In genomic region chr13:12340183-12340975, GRCm38 (mm10) we compare ENCODE assay signal across 9 mouse cellular contexts. TPM values are rescaled to one million over a fixed set of nuclear protein-coding genes. Genes with fewer than 3 reads are reported as not detected.
DNase-seq lines count a peak whose midpoint lies in the region; ATAC-seq lines count a peak whose summit lies in the region.
"Had no signal": no experiment of that assay in that cellular context is flagged by ENCODE, and none has a peak within 500 bp of the region (broad histone marks: within the 10 kb centered on the region; RNA-seq: fewer than 3 reads in every experiment).

Gene Actn2 (minus strand): TSS chr13:12340760.

- H3K36me3 ChIP-seq in embryonic facial prominence, embryonic 10.5 days (replicated peaks): no peaks in the 10 kb centered on the region
- no peaks in the 10 kb centered on the region for H3K36me3 ChIP-seq in intestine, embryonic 15.5 days

- peaks cover 5% of the 10 kb centered on the region; the same call in 1 of the 2 replicates for H3K27me3 ChIP-seq in embryonic facial prominence, embryonic 10.5 days (replicated peaks; ENCODE audit: low read depth, poor library complexity, severe bottlenecking)
- H3K27me3 ChIP-seq in intestine, embryonic 15.5 days (replicated peaks): no peaks in the 10 kb centered on the region

- under 1% methylated on average over 43 of the region's 43 CpGs for WGBS in embryonic facial prominence, embryonic 10.5 days
- under 1% methylated on average over 43 of the region's 43 CpGs for WGBS in intestine, embryonic 15.5 days

- H3K4me2 ChIP-seq in intestine, embryonic 15.5 days (replicated peaks): peak within 1 kb of the TSS; percentile 59

- H3K9me3 ChIP-seq in embryonic facial prominence, embryonic 10.5 days: no peaks in the 10 kb centered on the region
- no peaks in the 10 kb centered on the region for H3K9me3 ChIP-seq in intestine, embryonic 15.5 days

- peak within 1 kb of the TSS; percentile 73 for H3K27ac ChIP-seq in embryonic facial prominence, embryonic 10.5 days (replicated peaks)
- H3K27ac ChIP-seq in intestine, embryonic 15.5 days: no peak within 1 kb of the TSS
- H3K27ac ChIP-seq: macrophage had no signal

- peaks cover 14% of the 10 kb centered on the region for H3K4me1 ChIP-seq in embryonic facial prominence, embryonic 10.5 days
- peaks cover 8% of the 10 kb centered on the region; the same call in 1 of the 2 replicates for H3K4me1 ChIP-seq in intestine, embryonic 15.5 days (replicated peaks)

- intact Hi-C loops in left cerebral cortex, postnatal 25 days (cut with DNase I): no loop called here

- peak within 1 kb of the TSS; percentile 5; the same call in 1 of the 2 replicates for H3K9ac ChIP-seq in intestine, embryonic 15.5 days

- peak; percentile 82 for DNase-seq in adrenal gland, postnatal 25 days
- DNase-seq in embryonic facial prominence, embryonic 10.5 days (ENCODE audit: low spot score): peak; percentile 94
- DNase-seq in left cerebral cortex, postnatal 25 days (ENCODE audit: low spot score in 2 of 2): peak; percentile 77 to 82
- DNase-seq in right cerebral cortex, postnatal 25 days: peak; percentile 73
- peak; percentile 51 for DNase-seq in urinary bladder, postnatal 25 days (ENCODE audit: low spot score)

- ATAC-seq in granulocyte monocyte progenitor cell, adult 5-6 weeks (replicated peaks; ENCODE audit: poor library complexity, severe bottlenecking): peak; percentile 99
- peak; percentile 100 for ATAC-seq in intestine, embryonic 15.5 days
- peak; percentile 100 for ATAC-seq in megakaryocyte-erythroid progenitor cell, adult 5-6 weeks (replicated peaks; ENCODE audit: low FRiP score, low TSS enrichment, poor library complexity, severe bottlenecking)

- H3K4me3 ChIP-seq in embryonic facial prominence, embryonic 10.5 days: peak within 1 kb of the TSS; percentile 56
- peak within 1 kb of the TSS; percentile 27 for H3K4me3 ChIP-seq in intestine, embryonic 15.5 days (replicated peaks)

RNA-seq across cellular contexts. Expression of gene Actn2, which starts in this region (rescaled TPM):
- total RNA-seq in adrenal gland, postnatal 25 days (2021): 0.24 TPM in 1 of 2 replicates, not detected in the other
- polyA plus RNA-seq in embryonic facial prominence, embryonic 10.5 days (2016; fragmentation: Nextera tagmentation; extraction: Ambion mirVana): 1.5 and 3.0 TPM in 2 replicates
- total RNA-seq in granulocyte monocyte progenitor cell, adult 5-6 weeks (2014; fragmentation: Nextera tagmentation): not detected in 2 replicates
- total RNA-seq in granulocyte monocyte progenitor cell, adult 5-6 weeks (2017): not detected in 2 replicates
- 0.88 and 3.8 TPM in 2 replicates for polyA plus RNA-seq in intestine, embryonic 15.5 days (2015; fragmentation: Nextera tagmentation; extraction: Ambion mirVana)
- total RNA-seq in left cerebral cortex, postnatal 25 days (2021): 10 to 100 TPM in 1 of 2 experiments, 1 to 10 TPM in 1; 9.9 to 22.1 TPM
- total RNA-seq in megakaryocyte-erythroid progenitor cell, adult 5-6 weeks (2014; fragmentation: Nextera tagmentation): not detected in 2 replicates
- total RNA-seq in megakaryocyte-erythroid progenitor cell, adult 5-6 weeks (2017): not detected in 2 replicates
- polyA plus RNA-seq: macrophage had no signal

Comparison
In these comparisons a context has a peak if more than half of its experiments do, and no peak if none do; other contexts are left out.
1. Peak in DNase-seq in adrenal gland, postnatal 25 days; RNA of the gene not detected or under 1 TPM.
2. Peak in ATAC-seq in granulocyte monocyte progenitor cell, adult 5-6 weeks; RNA of the gene not detected or under 1 TPM.
3. Peak in ATAC-seq in megakaryocyte-erythroid progenitor cell, adult 5-6 weeks; RNA of the gene not detected or under 1 TPM.